Mouse (Mus musculus) intestine, postnatal 0 days (tissue): Measurements from ENCODE around the gene Tdo2. TPM values are rescaled to one million over a fixed set of nuclear protein-coding genes. Genes with fewer than 3 reads are reported as not detected.

Experiments
- ATAC-seq: fragments of 200-750 bp; cut with Nextera tagmentation; 2 replicates; pipeline ENCODE4 v1.8.0; 2017; ENCODE audit warnings: mild to moderate bottlenecking, moderate TSS enrichment, moderate library complexity
- H3K27ac ChIP-seq: fragments of 300-500 bp; sonication (generic); 2 replicates; pipeline ENCODE4 v1.5.1; 2014; ENCODE audit warnings: mild to moderate bottlenecking, low read depth, low read length, moderate library complexity
- H3K27me3 ChIP-seq: fragments of 300-500 bp; sonication (generic); replicated peaks from 2 replicates; pipeline ENCODE4 v1.6.1; 2014; ENCODE audit warnings: low read length, mixed read lengths; ENCODE audit not compliant: control insufficient read depth, insufficient read depth
- H3K36me3 ChIP-seq: fragments of 300-500 bp; sonication (generic); 2 replicates; pipeline ENCODE4 v1.6.1; 2014; ENCODE audit warnings: mild to moderate bottlenecking, moderate library complexity; ENCODE audit not compliant: control insufficient read depth, insufficient read depth
- H3K4me1 ChIP-seq: fragments of 300-500 bp; sonication (generic); replicated peaks from 2 replicates; pipeline ENCODE4 v1.6.1; 2014; ENCODE audit warnings: antibody characterized with exemption, low read length, mixed read lengths; ENCODE audit not compliant: control insufficient read depth, insufficient read depth
- H3K4me2 ChIP-seq: fragments of 300-500 bp; sonication (generic); replicated peaks from 2 replicates; pipeline ENCODE4 v1.6.1; 2014; ENCODE audit warnings: low read depth, mild to moderate bottlenecking, moderate library complexity
- H3K4me3 ChIP-seq: fragments of 300-500 bp; sonication (generic); 2 replicates; pipeline ENCODE4 v1.5.1; 2014; ENCODE audit warnings: low read depth, low read length
- H3K9ac ChIP-seq: fragments of 300-500 bp; sonication (generic); 2 replicates; pipeline ENCODE4 v1.6.1; 2014; ENCODE audit warnings: mild to moderate bottlenecking, low read depth, low read length
- H3K9me3 ChIP-seq: fragments of 300-500 bp; sonication (generic); 2 replicates; pipeline ENCODE4 v1.6.1; 2016; ENCODE audit warnings: mixed run types; ENCODE audit not compliant: control insufficient read depth
- CTCF ChIP-seq: sonication (generic); IDR thresholded peaks from 2 replicates; pipeline ENCODE4 v1.5.1; 2016; ENCODE audit warnings: low read depth, mild to moderate bottlenecking, control low read depth, antibody characterized with exemption, moderate library complexity
- whole genome bisulfite sequencing: fragments of 180-500 bp; shearing (Covaris S2); extraction: QIAGEN DNeasy Blood & Tissue Kit; methylation state at CpG from one replicate; pipeline ENCODE4 v1.1.7; 2014; 5-methylcytosine and 5-hydroxymethylcytosine counted together
- polyA plus RNA-seq: library from polyadenylated mRNA; unstranded; fragments of >200 nt; fragmentation: Nextera tagmentation; extraction: Ambion mirVana; gene quantifications from 2 replicates; pipeline ENCODE4 v1.2.1, GENCODE M21; 2015

Gene Tdo2
- polyA plus RNA-seq, 1 experiment from 2014 or later: 0.68 TPM

DNA sequence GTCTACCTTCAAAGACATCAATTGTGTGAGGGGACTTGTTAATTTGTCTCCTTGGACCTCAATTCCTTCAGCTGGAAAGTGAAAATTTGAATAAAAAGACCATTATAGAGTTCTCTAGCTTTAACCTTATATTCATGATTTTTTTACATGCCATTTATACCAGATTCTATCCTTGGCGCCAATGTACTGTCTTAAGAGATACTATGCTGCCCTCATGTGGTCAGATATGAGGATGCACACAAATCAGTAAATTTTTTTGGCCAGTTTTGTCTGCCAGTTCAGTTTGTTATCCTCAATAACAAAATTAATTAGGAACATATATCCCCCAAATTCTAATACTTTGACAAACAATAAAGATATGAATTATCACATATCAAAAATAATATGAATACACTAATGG is 51.1 kb downstream of the Tdo2 start:
- Histone ChIP-seq H3K4me1 (no peaks in the 10 kb centered on the region), H3K27ac (no peak overlapping the region), H3K36me3 (no peaks in the 10 kb centered on the region), H3K27me3 (no peaks in the 10 kb centered on the region), H3K4me2 (no peak overlapping the region), H3K4me3 (no peak overlapping the region), H3K9me3 (no peaks in the 10 kb centered on the region), H3K9ac (no peak overlapping the region)
- no peak for ATAC-seq
- peak; percentile 80 for TF ChIP-seq CTCF
- WGBS: 0% methylated on average over 1 of the region's 1 CpGs

DNA sequence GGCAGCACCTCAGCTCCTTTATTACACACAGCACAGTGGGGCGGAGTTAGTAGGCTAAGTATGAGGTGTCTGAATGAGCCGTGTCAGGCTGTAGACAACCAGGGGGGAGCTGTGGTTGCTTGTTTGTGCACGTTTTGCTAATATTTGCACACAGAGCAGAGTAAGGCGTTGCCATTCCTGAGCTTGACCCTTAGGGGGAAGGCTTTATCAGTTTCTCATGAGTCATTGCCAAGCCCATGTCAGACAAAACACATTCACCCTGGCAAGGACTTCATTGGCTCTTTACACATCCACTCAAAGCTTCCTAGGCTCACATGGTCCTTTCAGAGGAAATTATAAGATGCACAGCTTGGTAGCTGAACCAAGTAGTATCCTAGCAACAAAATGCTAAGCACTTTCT is 53.1 kb downstream of the Tdo2 start:
- no peaks in the 10 kb centered on the region for H3K36me3 ChIP-seq
- no peak overlapping the region for H3K27ac ChIP-seq
- WGBS: 30% methylated on average over 4 of the region's 4 CpGs
- no peak overlapping the region for H3K4me3 ChIP-seq
- ATAC-seq: peak; percentile 41; the same call in 1 of the 2 replicates
- H3K4me1 ChIP-seq: no peaks in the 10 kb centered on the region
- 0 out of 2 replicates have a peak, but pooled peaks have one; percentile 23 for TF ChIP-seq CTCF
- H3K4me2 ChIP-seq: no peak overlapping the region
- H3K9me3 ChIP-seq: no peaks in the 10 kb centered on the region
- no peaks in the 10 kb centered on the region for H3K27me3 ChIP-seq
- no peak overlapping the region for H3K9ac ChIP-seq

DNA sequence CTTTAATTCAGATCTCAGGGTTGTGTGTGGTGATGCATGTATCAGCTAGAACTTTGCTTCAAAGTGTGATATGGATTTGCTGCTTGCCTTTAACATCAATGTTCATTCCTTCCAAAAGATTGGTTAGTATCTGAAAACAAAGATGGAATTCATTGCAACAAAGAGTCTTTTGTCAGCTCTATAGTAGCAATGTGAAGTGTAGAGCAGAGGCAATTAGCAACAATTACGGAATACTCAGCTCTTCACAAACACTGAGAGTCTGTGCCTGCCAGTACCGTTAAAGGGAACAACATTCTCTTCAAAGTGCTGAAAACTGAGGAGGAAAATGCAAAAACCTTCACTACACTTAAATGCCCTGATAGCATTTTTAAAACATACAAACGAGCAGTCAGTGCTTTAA is 56.3 kb downstream of the Tdo2 start:
- 74% methylated on average over 3 of the region's 3 CpGs for WGBS
- no peak overlapping the region for H3K27ac ChIP-seq
- ATAC-seq: no peak
- no peak for TF ChIP-seq CTCF
- no peaks in the 10 kb centered on the region for H3K4me1 ChIP-seq
- no peak overlapping the region for H3K4me2 ChIP-seq
- H3K9ac ChIP-seq: no peak overlapping the region
- H3K4me3 ChIP-seq: no peak overlapping the region
- no peaks in the 10 kb centered on the region for H3K9me3 ChIP-seq
- no peaks in the 10 kb centered on the region for H3K36me3 ChIP-seq
- no peaks in the 10 kb centered on the region for H3K27me3 ChIP-seq

DNA sequence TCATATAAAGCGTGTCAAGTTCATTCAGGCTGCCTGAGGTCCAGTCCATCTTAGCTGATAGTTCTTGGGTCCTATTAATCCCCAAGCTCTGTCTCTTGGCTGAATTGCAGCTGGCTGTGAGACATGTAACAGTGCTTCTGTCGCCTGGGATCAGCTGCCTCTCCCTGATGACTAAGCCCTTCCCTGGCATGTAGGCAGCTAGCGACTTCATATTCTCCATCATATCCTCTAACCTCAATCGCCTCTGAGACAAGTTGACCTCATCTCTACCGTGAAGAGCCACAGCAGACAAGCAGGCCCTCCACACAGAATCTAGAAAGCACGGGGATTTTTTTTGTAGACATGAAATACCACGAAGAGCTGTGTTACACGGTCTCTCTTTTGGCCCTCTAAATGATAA is 57.8 kb downstream of the Tdo2 start:
- no peak for TF ChIP-seq CTCF
- Histone ChIP-seq H3K9me3 (no peaks in the 10 kb centered on the region), H3K9ac (no peak overlapping the region), H3K27me3 (no peaks in the 10 kb centered on the region), H3K4me1 (no peaks in the 10 kb centered on the region), H3K27ac (no peak overlapping the region), H3K4me2 (no peak overlapping the region), H3K36me3 (no peaks in the 10 kb centered on the region), H3K4me3 (no peak overlapping the region)
- no peak for ATAC-seq
- 86% methylated on average over 8 of the region's 8 CpGs for WGBS

DNA sequence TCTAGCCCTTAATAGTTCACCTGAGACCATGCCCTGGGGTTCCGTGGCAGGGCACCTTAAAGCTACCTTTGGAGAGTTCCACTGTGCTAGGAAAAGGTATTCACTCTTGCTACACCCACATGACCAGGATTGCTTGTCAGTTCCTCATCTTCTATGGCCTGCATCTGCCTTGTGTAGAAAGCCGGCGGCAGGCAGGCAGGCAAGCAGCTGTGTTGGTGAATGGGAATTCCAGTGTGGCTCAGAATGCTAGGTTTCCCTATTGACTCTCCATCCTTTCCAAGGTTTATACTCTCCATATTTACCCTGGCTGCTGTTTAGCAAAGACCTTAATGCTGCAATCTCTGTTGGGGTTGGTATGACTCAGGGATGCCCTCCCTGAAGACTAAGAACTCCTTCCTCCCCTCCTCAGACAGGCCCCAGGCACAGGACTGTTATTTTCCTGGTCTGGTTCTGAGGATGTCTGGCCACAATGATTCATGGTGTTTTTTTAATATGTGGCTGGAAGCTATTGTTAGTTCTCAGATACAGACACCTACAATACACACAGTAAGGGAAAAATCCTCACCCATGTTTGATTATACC is 58.6 kb downstream of the Tdo2 start:
- no peaks in the 10 kb centered on the region for H3K27me3 ChIP-seq
- no peak overlapping the region for H3K27ac ChIP-seq
- no peak overlapping the region for H3K4me2 ChIP-seq
- H3K9ac ChIP-seq: no peak overlapping the region
- H3K9me3 ChIP-seq: no peaks in the 10 kb centered on the region
- WGBS: 81% methylated on average over 3 of the region's 3 CpGs
- no peaks in the 10 kb centered on the region for H3K36me3 ChIP-seq
- ATAC-seq: no peak
- no peak overlapping the region for H3K4me3 ChIP-seq
- H3K4me1 ChIP-seq: no peaks in the 10 kb centered on the region
- no peak for TF ChIP-seq CTCF

DNA sequence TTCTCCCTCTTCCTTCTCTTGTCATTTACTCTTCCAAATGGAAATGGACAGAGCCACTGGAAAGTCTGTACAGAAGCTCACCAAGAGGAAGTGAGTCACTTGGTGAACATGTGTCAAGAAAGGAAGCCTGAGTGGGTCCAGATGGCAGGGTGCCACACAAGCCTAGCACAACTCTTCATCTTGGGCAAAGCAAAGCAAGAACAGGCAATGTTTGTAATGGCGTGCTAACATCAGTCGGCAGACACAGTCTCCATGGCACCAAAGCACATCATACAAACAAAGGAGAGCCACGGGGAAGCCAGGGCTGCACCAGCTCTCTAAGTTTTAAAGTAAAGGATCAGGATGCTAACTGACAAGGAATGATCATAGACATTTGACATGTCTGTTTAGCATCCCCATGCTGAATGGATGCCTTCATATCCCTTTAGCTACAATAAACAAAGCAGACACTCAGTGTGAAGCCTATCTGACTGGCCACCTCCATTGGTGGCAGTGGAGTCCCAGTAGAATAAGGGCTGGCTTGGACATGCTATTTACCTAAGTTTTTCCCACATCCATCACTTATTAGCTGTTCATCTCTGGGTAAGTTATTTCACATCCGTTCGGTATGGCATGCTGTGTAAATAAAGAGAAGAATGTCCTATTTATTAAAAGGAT is 59.8 kb downstream of the Tdo2 start:
- Histone ChIP-seq H3K27ac (no peak overlapping the region), H3K9ac (no peak overlapping the region), H3K9me3 (no peaks in the 10 kb centered on the region), H3K27me3 (no peaks in the 10 kb centered on the region), H3K4me2 (no peak overlapping the region), H3K4me3 (no peak overlapping the region), H3K36me3 (no peaks in the 10 kb centered on the region), H3K4me1 (no peaks in the 10 kb centered on the region)
- TF ChIP-seq CTCF: no peak
- ATAC-seq: no peak
- 59% methylated on average over 5 of the region's 5 CpGs for WGBS
